Comparison of ENCODE assay signal across 13 mouse cellular contexts in the genomic region with DNA sequence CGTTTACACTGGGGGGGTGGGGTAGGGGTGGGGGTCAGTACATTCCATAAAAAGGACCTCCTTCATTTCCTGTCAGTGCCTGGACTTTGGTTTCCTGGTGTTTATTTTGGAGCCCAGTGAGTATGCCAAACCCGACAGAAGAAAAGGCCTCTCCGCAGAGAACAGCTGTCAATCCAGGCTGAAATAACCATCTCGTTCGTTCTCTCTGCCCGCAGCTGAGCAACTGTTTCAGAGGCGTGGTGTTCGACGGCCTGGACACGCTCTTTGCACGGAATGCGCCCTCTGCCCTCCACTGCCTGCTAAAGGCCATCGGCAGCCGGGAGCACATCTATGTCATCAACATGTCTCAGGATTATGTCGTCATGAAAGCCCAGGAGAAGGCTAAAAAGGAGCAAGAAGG.
DNase-seq lines count a peak whose midpoint lies in the region; ATAC-seq and TF ChIP-seq lines count a peak whose summit lies in the region.
"Had no signal": no experiment of that assay in that cellular context is flagged by ENCODE, and none has a peak within 500 bp of the region (broad histone marks: within the 10 kb centered on the region; RNA-seq: fewer than 3 reads in every experiment).

No protein-coding gene starts in this region.

- H3K27me3 ChIP-seq in lung, embryonic 14.5 days (ENCODE audit: insufficient read depth, low read length): no peaks in the 10 kb centered on the region
- H3K27me3 ChIP-seq in liver, embryonic 15.5 days: no peaks in the 10 kb centered on the region
- H3K27me3 ChIP-seq: embryonic facial prominence, embryonic 12.5 days; hindbrain, embryonic 12.5 days had no signal

- no peak overlapping the region for H3K27ac ChIP-seq in lung, embryonic 14.5 days (ENCODE audit: low read depth)
- 0 out of 2 replicates have a peak overlapping the region, but pooled peaks have one; percentile 10 for H3K27ac ChIP-seq in liver, embryonic 15.5 days (replicated peaks)
- H3K27ac ChIP-seq: embryonic facial prominence, embryonic 12.5 days; forebrain, embryonic 10.5 days; hindbrain, embryonic 12.5 days had no signal

- H3K9me3 ChIP-seq in lung, embryonic 14.5 days (ENCODE audit: low read depth, low read length): no peaks in the 10 kb centered on the region
- no peaks in the 10 kb centered on the region for H3K9me3 ChIP-seq in liver, embryonic 15.5 days (replicated peaks)
- H3K9me3 ChIP-seq: embryonic facial prominence, embryonic 12.5 days; forebrain, embryonic 10.5 days; hindbrain, embryonic 12.5 days had no signal

- intact Hi-C loops in heart, postnatal 10 days (cut with DNase I): no loop called here

- no peak overlapping the region for H3K4me3 ChIP-seq in lung, embryonic 14.5 days (ENCODE audit: low read depth, low read length)
- H3K4me3 ChIP-seq in liver, embryonic 15.5 days (replicated peaks): no peak overlapping the region
- H3K4me3 ChIP-seq: embryonic facial prominence, embryonic 12.5 days; forebrain, embryonic 10.5 days; hindbrain, embryonic 12.5 days had no signal

- no peak for ATAC-seq in lung, embryonic 14.5 days (ENCODE audit: insufficient read depth)
- no peak for ATAC-seq in liver, embryonic 15.5 days (ENCODE audit: insufficient read depth)

- no peak for TF ChIP-seq CTCF in lung, embryonic 14.5 days (IDR thresholded peaks at IDR 0.05; ENCODE audit: low read depth)

- H3K4me1 ChIP-seq in lung, embryonic 14.5 days (ENCODE audit: insufficient read depth): no peaks in the 10 kb centered on the region
- H3K4me1 ChIP-seq in liver, embryonic 15.5 days (replicated peaks): peaks cover 10% of the 10 kb centered on the region; the same call in 1 of the 2 replicates
- H3K4me1 ChIP-seq: embryonic facial prominence, embryonic 12.5 days; forebrain, embryonic 10.5 days; hindbrain, embryonic 12.5 days had no signal

- H3K4me2 ChIP-seq in lung, embryonic 14.5 days: no peak overlapping the region
- no peak overlapping the region for H3K4me2 ChIP-seq in liver, embryonic 15.5 days
- H3K4me2 ChIP-seq: embryonic facial prominence, embryonic 12.5 days; hindbrain, embryonic 12.5 days had no signal

- H3K9ac ChIP-seq in lung, embryonic 14.5 days: no peak overlapping the region
- no peak overlapping the region for H3K9ac ChIP-seq in liver, embryonic 15.5 days
- H3K9ac ChIP-seq: embryonic facial prominence, embryonic 12.5 days; hindbrain, embryonic 12.5 days had no signal

- WGBS in lung, embryonic 14.5 days: 28% methylated on average over 15 of the region's 15 CpGs
- 46% methylated on average over 15 of the region's 15 CpGs for WGBS in liver, embryonic 15.5 days (ENCODE audit: insufficient replicate concordance)

- no peaks in the 10 kb centered on the region for H3K36me3 ChIP-seq in lung, embryonic 14.5 days (ENCODE audit: insufficient read depth)
- no peaks in the 10 kb centered on the region for H3K36me3 ChIP-seq in liver, embryonic 15.5 days (replicated peaks)
- H3K36me3 ChIP-seq: embryonic facial prominence, embryonic 12.5 days; forebrain, embryonic 10.5 days; hindbrain, embryonic 12.5 days had no signal

- peak; percentile 81 for DNase-seq in heart, adult 11 months
- DNase-seq in heart, postnatal 10 days: no peak
- peak; percentile 20 for DNase-seq in lung, embryonic 14.5 days
- no peak for DNase-seq in lung, postnatal 10 days
- no peak for DNase-seq in ovary, adult 18-20 months (ENCODE audit: low spot score)
- no peak for DNase-seq in layer of hippocampus, adult 9-11 months
- no peak for DNase-seq in thymus, postnatal 25 days
- DNase-seq: adrenal gland, adult 2 months; cerebellum, adult 18-20 months had no signal

Comparison
In these comparisons a context has a peak if more than half of its experiments do, and no peak if none do; other contexts are left out.
1. DNase-seq: peak in heart, adult 11 months (single experiment) and lung, embryonic 14.5 days (single experiment); none in heart, postnatal 10 days (0 of 2), lung, postnatal 10 days (single experiment), ovary, adult 18-20 months (single experiment), layer of hippocampus, adult 9-11 months (single experiment) and thymus, postnatal 25 days (single experiment).